Mouse (Mus musculus): Measurements from ENCODE around the gene Tcn2. TPM values are rescaled to one million over a fixed set of nuclear protein-coding genes. Genes with fewer than 3 reads are reported as not detected.

Gene Tcn2
- polyA plus RNA-seq (2012; rRNA removed): 16.2 and 18.5 TPM in 2 replicates

DNA sequence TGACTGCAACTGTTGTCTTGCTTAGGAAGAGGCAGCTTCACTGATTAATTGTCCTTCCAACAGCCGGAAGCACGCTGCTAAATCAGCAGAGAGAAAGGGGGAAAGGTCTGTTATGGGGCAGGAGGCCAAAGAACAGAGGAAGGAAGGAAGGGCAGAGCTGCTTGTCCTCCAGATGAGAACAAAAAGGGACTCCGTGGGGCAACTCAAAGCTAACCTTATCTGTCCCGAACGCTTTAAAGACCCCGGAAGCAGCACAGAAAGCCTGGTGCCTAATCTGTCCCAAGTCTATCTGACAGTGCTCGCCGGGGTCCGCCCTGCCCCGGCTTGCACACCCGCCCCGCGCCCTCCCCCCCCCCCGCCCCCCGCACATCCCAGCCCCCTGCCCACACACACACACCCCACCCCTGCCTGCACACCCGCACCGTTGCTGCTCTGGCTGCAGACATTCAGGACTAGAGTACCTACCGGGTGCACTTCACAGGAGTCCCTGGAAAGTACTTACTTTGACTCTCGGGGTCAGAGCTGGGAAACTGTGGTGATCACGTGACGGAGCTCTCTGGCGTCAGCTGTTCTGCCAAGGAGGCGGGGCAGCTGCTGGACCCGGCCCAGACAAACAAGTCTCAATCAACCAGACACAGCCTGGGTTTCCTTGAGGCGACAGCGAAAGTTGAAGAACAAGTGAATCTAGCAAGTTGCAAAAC is at the start of gene Tcn2:
Gene Tcn2 (minus strand): TSS at position 649 of the 701 bp plus-strand sequence.
- peak within 1 kb of the TSS; percentile 51 for H3K4me3 ChIP-seq (ENCODE audit: control insufficient read depth, low read depth, low read length)
- H3K27me3 ChIP-seq (ENCODE audit: control insufficient read depth, insufficient read depth, low read length): no peaks in the 10 kb centered on the region
- TF ChIP-seq CTCF (IDR thresholded peaks at IDR 0.05; ENCODE audit: control insufficient read depth, insufficient read depth, insufficient replicate concordance, low read depth, low read length) (no peak), POLR2A (IDR thresholded peaks at IDR 0.05; ENCODE audit: control insufficient read depth, low read depth, low read length) (no peak)
- no peak within 1 kb of the TSS for H3K27ac ChIP-seq (ENCODE audit: control insufficient read depth, insufficient read depth, low read depth, low read length)
- H3K36me3 ChIP-seq (ENCODE audit: control insufficient read depth, insufficient read depth, low read length): no peaks in the 10 kb centered on the region
- peaks cover 3% of the 10 kb centered on the region for H3K4me1 ChIP-seq (ENCODE audit: control insufficient read depth, insufficient read depth, low read length)

DNA sequence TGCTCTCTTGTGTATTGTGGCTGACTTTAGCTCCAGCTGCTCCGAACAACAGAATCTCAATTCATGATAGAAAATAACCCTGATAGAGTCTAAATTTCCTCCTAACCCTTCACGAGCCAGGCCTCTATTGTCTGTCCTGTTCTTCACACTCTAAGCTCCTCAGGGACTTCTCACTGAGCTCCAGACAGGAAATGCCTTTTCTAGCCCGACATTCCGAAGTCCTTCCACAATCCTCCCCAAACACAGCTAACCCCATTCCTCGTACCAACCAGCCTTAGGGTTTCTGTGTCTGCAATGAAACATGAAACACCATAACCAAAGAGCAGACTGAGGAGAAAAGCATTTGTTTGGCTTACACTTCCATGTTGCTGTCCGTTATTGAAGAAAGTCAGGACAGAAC is 49.6 kb upstream of the Tcn2 start:
- peaks cover 2% of the 10 kb centered on the region for H3K36me3 ChIP-seq (ENCODE audit: control insufficient read depth, insufficient read depth, low read length)
- no peaks in the 10 kb centered on the region for H3K27me3 ChIP-seq (ENCODE audit: control insufficient read depth, insufficient read depth, low read length)
- H3K4me1 ChIP-seq (ENCODE audit: control insufficient read depth, insufficient read depth, low read length): peaks cover 6% of the 10 kb centered on the region
- no peak overlapping the region for H3K4me3 ChIP-seq (ENCODE audit: control insufficient read depth, low read depth, low read length)
- TF ChIP-seq CTCF (IDR thresholded peaks at IDR 0.05; ENCODE audit: control insufficient read depth, insufficient read depth, insufficient replicate concordance, low read depth, low read length) (no peak), POLR2A (IDR thresholded peaks at IDR 0.05; ENCODE audit: control insufficient read depth, low read depth, low read length) (no peak)
- no peak overlapping the region for H3K27ac ChIP-seq (ENCODE audit: control insufficient read depth, insufficient read depth, low read depth, low read length)

DNA sequence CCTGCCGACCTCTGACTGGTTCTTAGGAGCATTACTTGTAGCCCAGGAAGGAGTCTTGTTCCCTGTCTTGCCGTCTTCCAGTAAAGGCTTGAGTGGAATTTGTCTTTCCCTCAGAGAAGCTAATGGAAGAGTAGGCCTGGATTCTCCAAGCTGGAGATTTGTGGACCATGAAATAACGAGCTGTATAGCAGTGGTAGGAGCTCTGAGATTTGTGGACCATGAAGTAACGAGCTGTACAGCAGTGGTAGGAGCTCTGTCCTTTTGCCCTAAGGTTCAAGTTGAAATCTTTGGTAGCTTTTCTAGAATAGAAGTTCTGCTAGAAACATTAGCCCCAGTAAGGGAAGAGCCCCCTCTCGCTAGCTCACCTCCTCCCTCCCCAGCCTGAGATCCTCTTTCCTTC is 46.5 kb upstream of the Tcn2 start:
- Histone ChIP-seq H3K4me1 (ENCODE audit: control insufficient read depth, insufficient read depth, low read length) (peaks cover 3% of the 10 kb centered on the region; the same call in 1 of the 2 replicates), H3K4me3 (ENCODE audit: control insufficient read depth, low read depth, low read length) (no peak overlapping the region), H3K27ac (ENCODE audit: control insufficient read depth, insufficient read depth, low read depth, low read length) (no peak overlapping the region), H3K36me3 (ENCODE audit: control insufficient read depth, insufficient read depth, low read length) (peaks cover 2% of the 10 kb centered on the region), H3K27me3 (ENCODE audit: control insufficient read depth, insufficient read depth, low read length) (no peaks in the 10 kb centered on the region)
- TF ChIP-seq CTCF (IDR thresholded peaks at IDR 0.05; ENCODE audit: control insufficient read depth, insufficient read depth, insufficient replicate concordance, low read depth, low read length) (no peak), POLR2A (IDR thresholded peaks at IDR 0.05; ENCODE audit: control insufficient read depth, low read depth, low read length) (no peak)

DNA sequence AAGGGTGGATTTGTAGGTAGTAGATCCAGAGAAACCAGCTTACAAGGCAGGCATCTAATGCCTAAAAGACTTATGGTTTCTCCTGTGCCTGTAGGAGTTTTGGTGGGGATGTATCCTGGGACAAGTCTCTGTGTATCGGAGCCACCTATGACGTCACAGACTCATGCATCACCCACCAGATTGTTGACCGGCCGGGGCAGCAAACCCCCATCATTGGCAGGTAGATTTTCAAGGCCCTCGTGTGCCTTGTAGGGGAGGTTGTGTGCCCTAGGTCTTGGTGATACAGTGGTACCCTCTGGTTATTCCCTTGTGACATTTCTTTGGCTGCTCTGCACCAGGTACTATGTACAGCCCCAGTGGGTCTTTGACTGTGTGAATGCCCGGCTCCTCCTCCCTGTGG is 44.7 kb upstream of the Tcn2 start, which contains the start of gene 4930556J24Rik:
Gene 4930556J24Rik (minus strand): TSS at position 101 of the 400 bp plus-strand sequence.
- H3K27ac ChIP-seq (ENCODE audit: control insufficient read depth, insufficient read depth, low read depth, low read length): no peak within 1 kb of the TSS
- peak within 1 kb of the TSS; percentile 37 for H3K4me3 ChIP-seq (ENCODE audit: control insufficient read depth, low read depth, low read length)
- H3K4me1 ChIP-seq (ENCODE audit: control insufficient read depth, insufficient read depth, low read length): no peaks in the 10 kb centered on the region
- H3K27me3 ChIP-seq (ENCODE audit: control insufficient read depth, insufficient read depth, low read length): no peaks in the 10 kb centered on the region
- peaks cover 2% of the 10 kb centered on the region for H3K36me3 ChIP-seq (ENCODE audit: control insufficient read depth, insufficient read depth, low read length)
- no peak for TF ChIP-seq CTCF (IDR thresholded peaks at IDR 0.05; ENCODE audit: control insufficient read depth, insufficient read depth, insufficient replicate concordance, low read depth, low read length)
- no peak for TF ChIP-seq POLR2A (IDR thresholded peaks at IDR 0.05; ENCODE audit: control insufficient read depth, low read depth, low read length)

DNA sequence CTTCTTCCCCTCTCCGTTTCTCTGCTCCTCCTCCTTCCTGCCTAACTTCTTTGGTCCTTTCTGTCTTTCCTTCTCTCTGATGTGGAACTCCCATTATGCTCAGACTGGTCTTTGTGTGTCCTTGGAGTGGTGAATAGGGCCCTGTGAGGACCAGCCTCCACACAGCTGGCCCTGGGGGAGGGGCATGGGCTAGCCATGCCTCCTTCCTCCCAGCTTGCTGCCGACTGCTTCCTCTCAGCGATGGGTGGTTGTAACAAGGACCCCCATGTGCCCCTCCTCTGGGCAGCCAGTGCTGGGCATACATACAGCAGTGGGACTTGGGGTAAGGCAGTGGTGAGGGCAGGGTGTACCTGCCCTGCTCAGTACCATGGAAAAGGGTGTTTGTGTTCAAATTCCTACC is 42.4 kb upstream of the Tcn2 start:
- Histone ChIP-seq H3K27ac (ENCODE audit: control insufficient read depth, insufficient read depth, low read depth, low read length) (no peak overlapping the region), H3K27me3 (ENCODE audit: control insufficient read depth, insufficient read depth, low read length) (no peaks in the 10 kb centered on the region), H3K4me3 (ENCODE audit: control insufficient read depth, low read depth, low read length) (no peak overlapping the region), H3K4me1 (ENCODE audit: control insufficient read depth, insufficient read depth, low read length) (no peaks in the 10 kb centered on the region), H3K36me3 (ENCODE audit: control insufficient read depth, insufficient read depth, low read length) (peaks cover 2% of the 10 kb centered on the region)
- TF ChIP-seq CTCF (IDR thresholded peaks at IDR 0.05; ENCODE audit: control insufficient read depth, insufficient read depth, insufficient replicate concordance, low read depth, low read length) (no peak), POLR2A (IDR thresholded peaks at IDR 0.05; ENCODE audit: control insufficient read depth, low read depth, low read length) (no peak)

DNA sequence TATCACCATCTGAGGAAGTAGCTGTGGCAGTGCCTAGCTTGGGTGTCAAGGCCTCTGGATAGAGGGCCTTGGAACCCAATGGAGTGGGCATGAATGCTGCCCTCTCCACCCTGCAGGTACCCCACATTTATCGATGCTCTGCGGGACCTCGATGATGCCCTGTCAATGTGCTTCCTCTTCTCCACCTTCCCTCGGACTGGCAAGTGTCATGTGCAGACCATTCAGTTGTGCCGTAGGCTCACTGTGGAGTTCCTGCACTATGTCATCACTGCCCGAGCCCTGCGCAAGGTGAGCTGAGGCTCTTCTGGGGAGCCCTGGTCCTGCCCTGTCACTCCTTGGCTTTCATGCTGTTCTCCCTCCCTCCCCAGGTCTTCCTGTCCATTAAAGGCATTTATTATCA is 41.1 kb upstream of the Tcn2 start:
- Histone ChIP-seq H3K27me3 (ENCODE audit: control insufficient read depth, insufficient read depth, low read length) (no peaks in the 10 kb centered on the region), H3K36me3 (ENCODE audit: control insufficient read depth, insufficient read depth, low read length) (peaks cover 5% of the 10 kb centered on the region), H3K4me3 (ENCODE audit: control insufficient read depth, low read depth, low read length) (no peak overlapping the region), H3K4me1 (ENCODE audit: control insufficient read depth, insufficient read depth, low read length) (no peaks in the 10 kb centered on the region), H3K27ac (ENCODE audit: control insufficient read depth, insufficient read depth, low read depth, low read length) (no peak overlapping the region)
- TF ChIP-seq POLR2A (IDR thresholded peaks at IDR 0.05; ENCODE audit: control insufficient read depth, low read depth, low read length) (no peak), CTCF (IDR thresholded peaks at IDR 0.05; ENCODE audit: control insufficient read depth, insufficient read depth, insufficient replicate concordance, low read depth, low read length) (no peak)

DNA sequence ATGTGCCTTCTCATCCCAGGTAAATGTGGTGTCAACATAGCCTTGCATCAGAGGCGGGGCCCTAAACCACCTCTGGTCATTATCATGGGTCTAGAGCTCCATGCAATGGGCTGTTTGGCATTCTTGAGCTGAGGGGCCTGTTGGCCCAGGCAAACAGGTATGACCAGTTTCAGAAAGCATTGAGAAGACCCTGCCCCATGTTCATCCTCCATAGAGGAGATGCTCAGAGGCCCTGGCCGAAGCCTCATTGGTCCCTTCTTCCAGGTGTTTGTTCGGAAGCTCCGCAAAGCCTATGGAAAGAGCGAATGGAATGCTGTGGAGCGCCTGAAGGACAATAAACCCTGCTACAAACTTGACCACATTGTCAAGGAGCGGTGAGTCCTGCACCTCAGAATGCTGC is 38.4 kb upstream of the Tcn2 start:
- Histone ChIP-seq H3K27me3 (ENCODE audit: control insufficient read depth, insufficient read depth, low read length) (no peaks in the 10 kb centered on the region), H3K4me3 (ENCODE audit: control insufficient read depth, low read depth, low read length) (no peak overlapping the region), H3K27ac (ENCODE audit: control insufficient read depth, insufficient read depth, low read depth, low read length) (no peak overlapping the region), H3K4me1 (ENCODE audit: control insufficient read depth, insufficient read depth, low read length) (no peaks in the 10 kb centered on the region), H3K36me3 (ENCODE audit: control insufficient read depth, insufficient read depth, low read length) (peaks cover 3% of the 10 kb centered on the region)
- TF ChIP-seq CTCF (IDR thresholded peaks at IDR 0.05; ENCODE audit: control insufficient read depth, insufficient read depth, insufficient replicate concordance, low read depth, low read length) (no peak), POLR2A (IDR thresholded peaks at IDR 0.05; ENCODE audit: control insufficient read depth, low read depth, low read length) (no peak)

Data from testis, adult 2 months (tissue).